Mouse (Mus musculus) limb, embryonic 13.5 days (tissue): ENCODE results near the gene Elfn1. TPM values are rescaled to one million over a fixed set of nuclear protein-coding genes. Genes with fewer than 3 reads are reported as not detected.
"Not testable (repeated sequence)": the region's sequence is repeated elsewhere in the genome, so short reads cannot be mapped to it uniquely, and the experiment has no call there.

Experiments
- ATAC-seq: fragments of 200-750 bp; cut with Nextera tagmentation; 2 replicates; pipeline ENCODE4 v1.8.0; 2017; ENCODE audit warnings: low read depth, moderate number of reproducible peaks, moderate TSS enrichment; ENCODE audit not compliant: low FRiP score
- H3K27ac ChIP-seq: fragments of 300-500 bp; sonication (generic); 2 replicates; pipeline ENCODE4 v1.5.1; 2015; ENCODE audit warnings: inconsistent platforms, mild to moderate bottlenecking, moderate library complexity
- H3K27me3 ChIP-seq: fragments of 300-500 bp; sonication (generic); 2 replicates; pipeline ENCODE4 v1.6.1; 2015; ENCODE audit warnings: mild to moderate bottlenecking, inconsistent platforms
- H3K36me3 ChIP-seq: fragments of 300-500 bp; sonication (generic); 2 replicates; pipeline ENCODE4 v1.6.1; 2015; ENCODE audit warnings: inconsistent platforms, mild to moderate bottlenecking, moderate library complexity
- H3K4me1 ChIP-seq: fragments of 300-500 bp; sonication (generic); 2 replicates; pipeline ENCODE4 v1.6.1; 2015; ENCODE audit warnings: inconsistent platforms
- H3K4me2 ChIP-seq: fragments of 300-500 bp; sonication (generic); replicated peaks from 2 replicates; pipeline ENCODE4 v1.6.1; 2015; ENCODE audit warnings: inconsistent platforms, mild to moderate bottlenecking, moderate library complexity
- H3K4me3 ChIP-seq: fragments of 300-500 bp; sonication (generic); 2 replicates; pipeline ENCODE4 v1.5.1; 2015; ENCODE audit warnings: moderate library complexity, mild to moderate bottlenecking, inconsistent platforms
- H3K9ac ChIP-seq: fragments of 300-500 bp; sonication (generic); 2 replicates; pipeline ENCODE4 v1.6.1; 2015; ENCODE audit warnings: mild to moderate bottlenecking, inconsistent platforms
- H3K9me3 ChIP-seq: fragments of 300-500 bp; sonication (generic); 2 replicates; pipeline ENCODE4 v1.6.1; 2016; ENCODE audit warnings: inconsistent platforms
- WGBS: fragments of 180-500 bp; shearing (Covaris S2); methylation state at CpG from one replicate; pipeline ENCODE4 v1.1.7; 2015; 5-methylcytosine and 5-hydroxymethylcytosine counted together
- polyA plus RNA-seq: library from polyadenylated mRNA; unstranded; fragments of >200 nt; fragmentation: Nextera tagmentation; extraction: Ambion mirVana; gene quantifications from 2 replicates; pipeline ENCODE4 v1.2.1, GENCODE M21; 2015

Elfn1 gene
- polyA plus RNA-seq, 1 experiment from 2014 or later, result 0.43 TPM

DNA sequence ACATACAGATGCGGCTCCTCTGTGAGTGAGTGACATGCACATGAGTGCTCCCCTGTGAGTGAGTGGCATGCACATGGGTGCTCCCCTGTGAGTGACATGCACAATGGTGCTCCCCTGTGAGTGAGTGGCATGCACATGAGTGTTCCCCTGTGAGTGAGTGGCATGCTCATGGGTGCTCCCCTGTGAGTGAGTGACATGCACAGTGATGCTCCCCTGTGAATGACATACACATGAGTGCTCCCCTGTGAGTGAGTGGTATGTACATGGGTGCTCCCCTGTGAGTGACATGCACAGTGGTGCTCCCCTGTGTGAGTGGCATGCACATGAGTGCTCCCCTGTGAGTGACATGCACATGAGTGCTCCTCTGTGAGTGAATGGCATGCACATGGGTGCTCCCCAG lies 74.2 kb downstream of the Elfn1 start:
- H3K36me3 ChIP-seq, result no peaks in the 10 kb centered on the region
- 78% methylated on average over 1 of the region's 1 CpGs for WGBS
- H3K9me3 ChIP-seq, result 0 out of 2 replicates have a peak, but pooled peaks cover 5% of the 10 kb centered on the region
- H3K4me3 ChIP-seq, result no peak overlapping the region
- H3K9ac ChIP-seq, result no peak overlapping the region
- H3K4me2 ChIP-seq, result no peak overlapping the region
- H3K27ac ChIP-seq, result no peak overlapping the region
- ATAC-seq, result no peak
- no peaks in the 10 kb centered on the region for H3K4me1 ChIP-seq
- peaks cover 21% of the 10 kb centered on the region; the same call in 1 of the 2 replicates for H3K27me3 ChIP-seq

DNA sequence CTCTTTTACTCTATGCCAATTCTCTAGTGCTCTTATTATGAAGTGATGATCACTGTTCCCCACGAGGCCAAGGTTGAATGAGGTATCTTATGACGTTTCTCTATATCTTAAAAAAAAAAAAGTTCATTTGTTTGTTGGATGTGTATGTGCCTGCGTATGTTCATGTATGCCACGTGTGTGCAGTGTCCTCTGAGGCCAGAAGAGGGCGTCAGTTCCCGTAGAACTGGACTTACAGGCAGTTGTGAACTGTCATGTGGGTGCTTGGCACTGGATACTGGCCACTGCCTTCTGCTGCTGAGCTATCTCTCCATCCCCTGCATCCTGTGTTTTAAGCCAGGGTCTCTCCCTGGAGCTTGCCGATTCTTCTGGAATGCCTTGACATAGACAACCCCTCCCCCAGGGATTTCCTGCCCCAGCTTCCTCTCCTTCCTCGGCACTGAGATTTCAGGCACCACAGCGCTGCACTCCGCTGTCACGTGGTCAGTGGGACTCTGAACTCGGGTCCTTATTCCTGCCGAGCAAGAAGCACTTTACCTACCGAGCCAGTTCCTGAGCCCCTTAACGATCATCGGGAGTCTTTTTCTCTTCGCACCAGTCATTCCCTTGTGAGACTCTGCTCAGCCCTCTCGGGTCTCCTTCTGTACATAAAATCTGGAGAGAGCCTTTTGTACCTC lies 77.5 kb downstream of the Elfn1 start:
- ATAC-seq, result no peak
- H3K27ac ChIP-seq, result no peak overlapping the region
- peaks cover 19% of the 10 kb centered on the region; the same call in 1 of the 2 replicates for H3K9me3 ChIP-seq
- H3K27me3 ChIP-seq, result peaks cover 6% of the 10 kb centered on the region; the same call in 1 of the 2 replicates
- no peak overlapping the region for H3K4me2 ChIP-seq
- H3K4me1 ChIP-seq, result no peaks in the 10 kb centered on the region
- H3K36me3 ChIP-seq, result no peaks in the 10 kb centered on the region
- H3K9ac ChIP-seq, result no peak overlapping the region
- H3K4me3 ChIP-seq, result no peak overlapping the region
- WGBS, result 32% methylated on average over 18 of the region's 18 CpGs

- H3K27ac ChIP-seq, result no peak overlapping the region
- no peak overlapping the region for H3K4me3 ChIP-seq
- ATAC-seq, result no peak
- H3K36me3 ChIP-seq, result no peaks in the 10 kb centered on the region
- peaks cover 27% of the 10 kb centered on the region; the same call in 1 of the 2 replicates for H3K9me3 ChIP-seq
- H3K9ac ChIP-seq, result no peak overlapping the region
- no peak overlapping the region for H3K4me2 ChIP-seq
- no peaks in the 10 kb centered on the region for H3K4me1 ChIP-seq
- no peaks in the 10 kb centered on the region for H3K27me3 ChIP-seq
- WGBS, result 89% methylated on average over 3 of the region's 3 CpGs
Observed at GRCm38 (mm10) chr5:139991531-139991930, 83.8 kb downstream of the Elfn1 start.

DNA sequence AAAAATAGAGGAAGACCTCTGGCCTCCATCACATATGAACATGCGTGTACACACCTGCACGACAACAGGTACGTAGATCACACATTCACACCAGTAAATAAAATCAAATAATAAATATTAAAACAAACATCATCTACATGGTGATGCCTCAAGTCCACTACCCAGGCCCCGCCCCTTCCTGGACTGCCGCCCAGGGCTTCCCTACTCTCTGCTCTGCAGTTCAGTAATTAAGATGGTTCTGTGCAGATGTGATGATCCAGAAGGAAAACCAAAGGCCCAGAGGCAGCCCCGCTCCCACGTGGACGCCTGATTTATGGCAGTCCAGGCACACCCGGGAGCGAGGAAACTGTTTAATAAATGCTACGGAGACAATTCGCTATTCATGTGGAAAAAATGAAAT lies 90.6 kb downstream of the Elfn1 start:
- 48% methylated on average over 12 of the region's 12 CpGs for WGBS
- peaks cover 11% of the 10 kb centered on the region for H3K4me1 ChIP-seq
- H3K9ac ChIP-seq, H3K4me2 ChIP-seq, H3K27ac ChIP-seq, H3K36me3 ChIP-seq, H3K9me3 ChIP-seq, H3K4me3 ChIP-seq, H3K27me3 ChIP-seq, ATAC-seq: not testable (repeated sequence)

DNA sequence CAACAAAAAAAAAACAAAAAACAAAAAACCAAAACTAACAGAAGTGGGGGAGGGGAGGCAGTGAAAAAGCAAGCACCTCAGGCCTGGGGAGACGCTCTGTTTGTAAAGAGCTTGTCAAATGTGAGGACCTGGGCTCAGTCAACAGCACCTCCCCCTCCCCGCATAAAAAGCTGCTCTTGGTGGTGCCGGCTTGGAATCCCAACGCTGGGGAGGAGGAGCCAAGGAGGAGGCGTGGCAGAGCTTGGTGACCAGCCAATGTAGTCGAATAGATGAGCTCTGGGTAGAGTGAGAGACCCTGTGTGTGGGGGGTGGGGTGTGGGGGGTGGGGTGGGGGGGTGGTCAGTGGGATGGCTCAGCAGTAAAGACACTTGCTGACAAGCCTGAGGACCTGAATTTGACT lies 91.2 kb downstream of the Elfn1 start:
- Histone ChIP-seq H3K9ac (no peak overlapping the region), H3K4me1 (peaks cover 11% of the 10 kb centered on the region), H3K9me3 (no peaks in the 10 kb centered on the region), H3K27ac (no peak overlapping the region), H3K36me3 (no peaks in the 10 kb centered on the region), H3K4me3 (no peak overlapping the region), H3K27me3 (no peaks in the 10 kb centered on the region), H3K4me2 (no peak overlapping the region)
- WGBS, result 25% methylated on average over 6 of the region's 6 CpGs
- ATAC-seq, result no peak; the same call in 1 of the 2 replicates

- no peak overlapping the region for H3K4me3 ChIP-seq
- H3K36me3 ChIP-seq, result no peaks in the 10 kb centered on the region
- H3K4me1 ChIP-seq, result peaks cover 23% of the 10 kb centered on the region
- no peaks in the 10 kb centered on the region for H3K27me3 ChIP-seq
- H3K4me2 ChIP-seq, result no peak overlapping the region
- H3K9ac ChIP-seq, result no peak overlapping the region
- no peak for ATAC-seq
- no peak overlapping the region for H3K27ac ChIP-seq
- no peaks in the 10 kb centered on the region for H3K9me3 ChIP-seq
- 46% methylated on average over 3 of the region's 3 CpGs for WGBS
Observed at GRCm38 (mm10) chr5:140002541-140002940, 94.8 kb downstream of the Elfn1 start.

- no peak overlapping the region for H3K4me2 ChIP-seq
- H3K9me3 ChIP-seq, result no peaks in the 10 kb centered on the region
- no peak overlapping the region for H3K27ac ChIP-seq
- no peaks in the 10 kb centered on the region for H3K27me3 ChIP-seq
- no peak overlapping the region for H3K9ac ChIP-seq
- peaks cover 25% of the 10 kb centered on the region for H3K4me1 ChIP-seq
- no peak overlapping the region for H3K4me3 ChIP-seq
- no peak for ATAC-seq
- WGBS, result 57% methylated on average over 8 of the region's 8 CpGs
- H3K36me3 ChIP-seq, result peaks cover 6% of the 10 kb centered on the region; the same call in 1 of the 2 replicates
Observed at GRCm38 (mm10) chr5:140006861-140007260, 99.1 kb downstream of the Elfn1 start.

- Histone ChIP-seq H3K4me2 (no peak overlapping the region), H3K9ac (0 out of 2 replicates have a peak overlapping the region, but pooled peaks have one; percentile 25), H3K27ac (no peak overlapping the region), H3K4me3 (no peak overlapping the region), H3K27me3 (no peaks in the 10 kb centered on the region), H3K36me3 (peaks cover 6% of the 10 kb centered on the region; the same call in 1 of the 2 replicates), H3K4me1 (peaks cover 25% of the 10 kb centered on the region), H3K9me3 (no peaks in the 10 kb centered on the region)
- ATAC-seq, result no peak
- 35% methylated on average over 9 of the region's 9 CpGs for WGBS
Observed at GRCm38 (mm10) chr5:140007656-140008522, 100.1 kb downstream of the Elfn1 start.

DNA sequence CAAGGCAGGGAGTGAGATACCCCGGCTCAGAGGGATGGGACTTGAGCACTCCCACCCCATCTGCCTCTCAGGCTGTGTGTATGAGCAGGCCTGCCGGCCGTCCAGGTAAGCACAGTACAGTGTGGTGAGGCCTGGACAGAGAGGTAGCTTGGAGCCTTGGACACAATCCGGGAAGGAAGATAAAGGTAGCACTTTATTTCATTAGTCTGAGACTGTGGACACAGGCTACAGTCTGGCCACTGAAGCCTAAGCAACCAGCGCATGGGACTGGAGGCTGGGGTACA lies 100.7 kb downstream of the Elfn1 start:
- H3K27ac ChIP-seq, result no peak overlapping the region
- no peaks in the 10 kb centered on the region for H3K9me3 ChIP-seq
- H3K4me2 ChIP-seq, result no peak overlapping the region
- WGBS, result 67% methylated on average over 5 of the region's 5 CpGs
- H3K4me1 ChIP-seq, result peaks cover 31% of the 10 kb centered on the region
- 0 out of 2 replicates have a peak overlapping the region, but pooled peaks have one; percentile 25 for H3K9ac ChIP-seq
- H3K27me3 ChIP-seq, result no peaks in the 10 kb centered on the region
- H3K36me3 ChIP-seq, result peaks cover 6% of the 10 kb centered on the region; the same call in 1 of the 2 replicates
- ATAC-seq, result no peak
- no peak overlapping the region for H3K4me3 ChIP-seq

- Histone ChIP-seq H3K4me2 (no peak overlapping the region), H3K27ac (no peak overlapping the region), H3K9me3 (no peaks in the 10 kb centered on the region), H3K36me3 (peaks cover 6% of the 10 kb centered on the region; the same call in 1 of the 2 replicates), H3K9ac (0 out of 2 replicates have a peak overlapping the region, but pooled peaks have one; percentile 31), H3K4me3 (no peak overlapping the region), H3K27me3 (no peaks in the 10 kb centered on the region), H3K4me1 (peaks cover 38% of the 10 kb centered on the region)
- WGBS, result 74% methylated on average over 7 of the region's 7 CpGs
- no peak for ATAC-seq
Observed at GRCm38 (mm10) chr5:140009083-140009655, 101.4 kb downstream of the Elfn1 start.

DNA sequence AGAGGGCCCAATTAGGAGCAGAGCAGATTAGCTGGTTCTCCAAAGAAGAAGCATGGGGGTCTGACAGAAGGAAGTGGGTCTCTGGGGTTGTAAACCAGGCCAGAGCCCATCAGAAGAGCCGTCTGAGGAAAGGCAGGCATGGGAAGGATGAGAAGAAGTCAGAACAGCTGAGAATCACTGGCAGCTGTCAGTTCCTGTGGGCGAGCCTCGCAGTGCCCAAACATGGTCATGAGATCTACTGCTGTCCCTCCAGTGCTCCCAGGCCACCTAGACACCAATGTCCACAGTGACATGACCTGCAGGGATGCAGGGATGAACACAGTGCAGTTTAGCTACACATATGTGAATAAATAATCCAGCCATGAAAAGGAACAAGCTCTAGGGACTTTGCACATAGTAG lies 102.7 kb downstream of the Elfn1 start:
- H3K9ac ChIP-seq, result no peak overlapping the region
- no peak overlapping the region for H3K4me2 ChIP-seq
- H3K27ac ChIP-seq, result no peak overlapping the region
- no peak overlapping the region for H3K4me3 ChIP-seq
- H3K9me3 ChIP-seq, result no peaks in the 10 kb centered on the region
- H3K4me1 ChIP-seq, result peaks cover 51% of the 10 kb centered on the region
- no peak for ATAC-seq
- H3K27me3 ChIP-seq, result no peaks in the 10 kb centered on the region
- WGBS, result 66% methylated on average over 3 of the region's 3 CpGs
- peaks cover 6% of the 10 kb centered on the region; the same call in 1 of the 2 replicates for H3K36me3 ChIP-seq
